Mouse (Mus musculus): ENCODE results near the gene Fam19a3.

GRCm38 (mm10) chr3:104782061-104782681 lies 531 bp upstream of the Fam19a3 start:
- TF ChIP-seq CTCF (IDR thresholded peaks at IDR 0.05; ENCODE audit: insufficient read depth, low read length) (no peak), POLR2A (IDR thresholded peaks at IDR 0.05; ENCODE audit: borderline replicate concordance, extremely low read depth, low read depth, low read length) (no peak)

Measured in lung, adult 2 months (tissue).